Mouse (Mus musculus) heart, postnatal 25 days (tissue): Measurements from ENCODE around the gene Slc35f3. TPM values are rescaled to one million over a fixed set of nuclear protein-coding genes. Genes with fewer than 3 reads are reported as not detected.

Experiments
- DNase-seq: peaks from one replicate; pipeline ENCODE4 v3.0.0; 2022; ENCODE audit warnings: low spot score
- intact Hi-C: fragments of 180-260 bp; cut with DNase I; formaldehyde crosslinking; loops from one replicate; pipeline ENCODE4 v1.15.1; 2025
- total RNA-seq, 2 experiments: library from RNA; stranded (reverse); gene quantifications; 2 replicates each; pipeline ENCODE4 v1.2.3; 2021

Gene Slc35f3
- total RNA-seq, 2 experiments from 2014 or later = 0.11 TPM; not detected in 1

DNA sequence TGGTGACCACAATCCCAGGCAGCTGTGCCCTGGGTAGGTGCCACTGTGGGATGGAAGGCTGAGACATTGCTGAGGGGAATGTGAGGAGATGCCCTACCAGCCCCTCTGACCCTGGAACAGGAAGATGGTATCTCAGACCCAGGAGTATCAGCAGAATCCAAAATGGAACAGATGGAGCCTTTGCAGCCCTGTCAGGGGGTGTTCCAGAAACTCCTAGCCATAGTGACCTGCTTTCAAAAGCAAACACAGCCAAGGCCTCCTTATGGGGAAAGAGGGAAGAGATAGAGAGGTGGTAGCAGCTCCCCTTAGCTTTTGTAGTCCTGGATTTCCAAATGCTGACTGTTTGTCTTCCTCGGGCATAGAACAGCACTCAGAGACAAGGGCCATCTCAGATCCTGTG lies 27.8 kb downstream of the Slc35f3 start:
- intact Hi-C loops = no loop called here
- DNase-seq = no peak

DNA sequence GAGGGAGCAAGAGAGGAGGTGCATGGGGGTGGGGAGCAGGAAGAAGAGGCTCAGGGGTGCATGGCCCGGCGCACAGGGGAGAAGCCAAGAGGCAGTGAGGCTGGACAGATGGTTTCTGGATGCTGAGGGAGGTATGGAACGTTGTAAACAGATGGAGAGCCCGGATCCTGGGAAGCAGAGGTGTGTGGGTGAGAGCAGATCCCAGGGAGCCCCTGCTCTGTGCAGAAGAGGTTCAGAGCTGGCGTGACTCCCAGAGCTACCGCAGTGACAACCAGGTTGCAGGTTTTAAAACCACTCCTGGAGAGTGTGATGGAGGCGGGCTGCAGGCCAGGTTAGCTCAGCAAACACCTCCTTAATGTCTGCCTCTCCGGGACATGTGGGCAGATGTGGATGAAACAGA lies 28.4 kb downstream of the Slc35f3 start:
- no peak for DNase-seq
- intact Hi-C loops = no loop called here

DNA sequence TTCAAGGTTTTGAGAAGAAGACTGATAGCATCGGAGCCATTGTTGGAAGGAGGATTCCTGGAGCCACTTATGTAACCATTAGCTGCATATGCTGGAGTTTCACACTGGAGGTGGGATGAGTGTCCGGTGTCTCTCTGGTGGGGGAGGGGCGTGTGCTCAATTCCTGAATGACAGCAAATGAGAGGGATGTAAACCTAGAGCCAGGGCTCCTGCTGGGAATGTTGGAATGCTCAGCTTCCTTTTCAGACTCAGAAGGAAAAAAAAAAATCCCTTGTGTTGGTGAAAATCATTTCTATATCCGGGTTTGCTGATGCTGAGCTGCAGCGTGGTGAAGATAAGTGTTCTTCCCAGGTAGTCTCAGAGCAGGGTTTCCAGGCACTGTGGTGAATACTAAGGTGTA lies 29.4 kb downstream of the Slc35f3 start:
- intact Hi-C loops = no loop called here
- DNase-seq = no peak

DNA sequence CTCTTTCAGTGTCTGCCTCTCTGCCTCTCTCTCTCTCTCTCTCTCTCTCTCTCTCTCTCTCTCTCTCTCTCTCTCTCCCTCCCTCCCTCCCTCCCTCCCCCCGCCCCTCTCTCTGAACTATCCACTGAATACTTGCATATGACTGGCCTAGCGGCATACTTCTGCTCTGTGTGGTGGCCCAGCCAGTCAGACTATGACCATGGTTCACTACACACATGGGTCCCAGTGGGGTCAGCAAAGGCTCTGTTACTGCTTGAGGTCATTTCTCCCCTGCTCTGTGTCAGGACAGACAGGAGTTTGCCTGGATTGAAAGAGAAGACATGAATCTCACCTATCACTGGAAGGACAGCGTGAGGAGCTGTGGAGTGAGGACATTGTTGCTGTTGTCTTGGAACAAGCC lies 40.5 kb downstream of the Slc35f3 start:
- no peak for DNase-seq
- intact Hi-C loops = no loop called here

DNA sequence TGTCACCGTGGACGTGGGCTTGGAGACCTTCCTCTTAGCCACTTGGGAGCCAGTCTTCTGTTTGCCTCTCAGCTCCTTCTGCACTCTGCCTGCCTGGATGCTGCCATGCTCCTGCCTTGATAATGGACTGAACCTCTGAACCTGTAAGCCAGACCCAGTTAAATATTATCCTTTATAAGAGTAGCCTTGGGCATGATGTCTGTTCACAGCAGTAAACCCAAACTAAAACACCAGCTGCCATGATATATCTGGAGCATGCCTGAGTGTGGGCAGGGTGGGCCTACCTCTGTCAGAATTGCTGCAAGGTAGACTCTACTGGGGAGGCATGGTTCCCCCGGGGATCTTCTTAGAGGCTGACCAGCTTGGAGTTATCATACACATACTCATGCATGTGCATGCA lies 41.0 kb downstream of the Slc35f3 start:
- intact Hi-C loops = no loop called here
- no peak for DNase-seq

DNA sequence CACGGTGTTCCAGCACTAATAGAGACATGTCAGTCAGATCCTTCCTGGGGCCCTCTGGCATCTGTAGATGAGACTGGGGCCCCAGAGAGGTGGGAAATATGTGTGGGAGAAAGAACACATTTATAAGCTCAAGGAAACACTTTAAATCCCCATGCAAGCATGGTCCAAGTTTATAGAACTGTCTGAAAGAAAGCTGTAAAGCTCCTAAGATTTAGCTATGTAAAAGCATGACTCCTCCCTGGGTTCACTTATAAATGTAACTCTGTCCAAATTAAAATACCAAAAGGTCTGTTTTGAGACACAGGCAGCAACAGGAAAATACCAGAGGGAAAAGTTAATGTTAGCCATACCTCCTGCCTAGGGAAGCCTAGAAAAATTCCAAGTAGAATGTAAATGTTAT lies 42.8 kb downstream of the Slc35f3 start:
- no peak for DNase-seq
- intact Hi-C loops = no loop called here

DNA sequence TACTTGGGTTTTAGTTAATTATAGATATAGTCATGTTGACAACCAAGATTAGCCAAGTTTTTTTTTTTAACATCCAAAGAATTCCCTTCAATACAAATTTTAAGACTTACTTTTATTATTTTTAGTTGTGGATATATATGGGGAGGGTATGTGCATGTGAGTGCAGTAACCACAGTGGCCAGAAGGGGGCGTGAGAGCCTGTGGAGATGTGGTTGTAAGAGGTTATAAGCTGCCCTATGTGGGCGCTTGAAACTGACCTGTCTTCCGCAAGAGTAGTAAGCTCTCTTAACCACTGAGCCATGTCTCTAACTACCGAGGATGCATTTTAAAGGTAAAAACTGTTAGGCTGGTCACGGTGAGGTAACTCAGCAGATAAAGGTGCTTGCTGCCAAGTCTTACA lies 45.1 kb downstream of the Slc35f3 start:
- intact Hi-C loops = no loop called here

DNA sequence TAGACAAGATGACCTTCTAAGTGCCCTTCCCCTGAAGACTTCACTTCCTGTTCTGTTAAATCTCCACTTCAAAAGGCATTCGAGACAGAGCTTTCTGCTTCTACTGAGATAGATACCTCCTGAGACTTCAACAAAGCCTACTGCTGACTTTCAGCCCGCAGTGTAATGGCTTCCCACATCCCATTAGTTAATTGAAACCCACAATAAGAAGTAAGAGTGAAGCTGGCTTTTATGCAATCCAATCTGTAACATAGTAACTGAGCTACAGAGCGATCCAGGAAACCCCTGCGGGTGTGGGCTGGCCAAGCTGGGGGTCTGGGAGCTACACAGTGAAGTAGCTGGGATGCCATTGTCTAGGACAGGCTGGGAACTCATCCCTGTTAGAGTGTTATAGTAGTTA lies 46.7 kb downstream of the Slc35f3 start:
- no peak for DNase-seq
- intact Hi-C loops = no loop called here

More for the DNA sequence above, 45.1 kb downstream of the Slc35f3 start:
- no peak for DNase-seq

DNA sequence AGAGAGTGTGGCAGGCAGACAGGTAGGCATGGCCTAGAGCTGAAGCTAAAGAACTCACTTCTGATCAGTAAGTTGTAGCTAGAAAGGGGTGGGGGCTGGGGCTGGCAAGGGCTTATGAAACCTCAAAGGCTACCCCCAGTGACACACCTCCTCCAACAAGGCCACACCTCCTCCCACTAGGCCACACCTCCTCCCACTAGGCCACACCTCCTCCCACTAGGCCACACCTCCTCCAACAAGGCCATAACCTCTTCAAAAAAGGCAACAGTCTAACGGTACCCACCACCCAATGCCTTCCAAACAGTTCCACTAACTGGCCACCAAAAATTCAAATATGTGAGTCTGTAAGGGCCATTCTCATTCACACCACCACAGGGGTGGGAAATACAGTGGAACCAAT lies 54.9 kb downstream of the Slc35f3 start:
- DNase-seq = no peak
- intact Hi-C loops = no loop called here

DNA sequence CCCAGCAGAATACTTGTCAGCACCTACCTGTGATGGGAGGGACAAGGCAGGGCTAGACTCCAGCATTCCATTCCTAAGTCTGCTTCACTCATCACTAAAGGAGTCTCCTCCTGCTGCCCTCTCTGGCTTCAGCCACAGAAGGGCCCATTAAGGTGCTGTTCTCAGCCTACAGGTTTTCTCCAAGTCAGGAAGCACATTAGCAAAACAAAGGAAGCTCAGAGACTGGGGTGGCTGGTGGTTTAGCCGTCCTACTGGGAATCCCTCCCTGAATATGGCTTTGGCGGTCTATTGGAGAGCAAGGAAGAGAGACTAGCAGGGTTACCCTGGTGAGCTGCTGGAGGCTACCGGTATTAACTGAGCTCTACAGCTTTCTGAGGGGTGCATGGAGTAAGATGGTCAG lies 59.6 kb downstream of the Slc35f3 start:
- intact Hi-C loops = no loop called here
- DNase-seq = no peak

DNA sequence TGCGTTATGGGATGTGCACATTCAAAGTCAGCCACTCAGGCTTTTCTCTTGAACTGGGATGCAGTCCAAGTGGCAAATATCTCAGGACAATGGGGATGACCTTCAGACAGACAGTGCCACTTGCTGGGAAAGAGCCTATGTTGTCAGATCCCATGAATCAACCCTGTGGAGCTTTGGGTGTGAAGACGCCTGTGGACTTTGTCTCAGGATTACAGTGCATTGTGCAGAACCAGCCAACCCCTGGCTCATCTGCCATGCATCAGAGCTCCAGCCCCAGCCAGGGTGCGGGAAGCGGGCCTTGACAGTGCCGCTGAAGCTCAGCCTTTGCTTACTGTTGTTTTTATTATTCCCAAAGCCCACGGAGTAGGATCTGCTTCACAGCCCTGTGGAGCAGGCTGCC lies 60.9 kb downstream of the Slc35f3 start:
- no peak for DNase-seq
- intact Hi-C loops = no loop called here

DNA sequence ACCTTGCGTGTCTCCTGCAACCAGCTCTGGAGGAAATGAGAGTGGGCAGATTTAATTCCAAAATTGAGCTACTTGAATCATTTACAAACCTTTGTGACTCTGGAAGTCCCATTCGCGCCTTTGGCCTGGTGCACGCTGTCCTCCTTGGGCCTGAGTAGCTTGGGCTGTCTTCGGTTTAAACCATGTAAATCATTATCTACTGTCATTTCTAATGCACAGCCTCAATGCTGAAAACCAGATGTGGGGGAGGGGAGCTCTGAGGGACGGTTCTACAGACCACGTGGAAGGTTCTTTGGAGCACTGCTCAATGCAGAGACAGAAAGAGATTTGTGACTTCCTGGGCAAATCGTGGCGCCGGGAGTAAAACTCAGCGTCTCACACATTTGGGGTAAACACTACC lies 61.7 kb downstream of the Slc35f3 start:
- no peak for DNase-seq
- intact Hi-C loops = no loop called here

DNA sequence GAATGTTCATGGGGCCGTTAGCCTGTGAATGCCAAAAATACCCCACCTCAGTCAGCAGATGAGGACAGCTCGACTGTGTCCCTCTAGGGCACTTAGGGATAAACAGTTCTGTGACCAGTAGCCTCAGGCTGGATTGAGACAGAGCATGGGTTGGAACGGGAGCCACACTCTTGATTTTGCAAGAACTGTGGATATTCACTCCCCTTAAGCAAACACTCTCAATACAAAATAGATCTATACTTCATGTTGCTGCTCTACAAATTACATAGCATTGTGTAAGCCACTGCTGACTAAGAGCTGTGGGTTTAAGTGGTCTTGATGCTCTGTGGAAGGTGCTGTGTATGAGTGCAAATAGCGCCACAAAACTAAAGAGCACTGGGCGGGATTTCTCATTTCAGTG lies 62.3 kb downstream of the Slc35f3 start:
- intact Hi-C loops = no loop called here
- DNase-seq = no peak

DNA sequence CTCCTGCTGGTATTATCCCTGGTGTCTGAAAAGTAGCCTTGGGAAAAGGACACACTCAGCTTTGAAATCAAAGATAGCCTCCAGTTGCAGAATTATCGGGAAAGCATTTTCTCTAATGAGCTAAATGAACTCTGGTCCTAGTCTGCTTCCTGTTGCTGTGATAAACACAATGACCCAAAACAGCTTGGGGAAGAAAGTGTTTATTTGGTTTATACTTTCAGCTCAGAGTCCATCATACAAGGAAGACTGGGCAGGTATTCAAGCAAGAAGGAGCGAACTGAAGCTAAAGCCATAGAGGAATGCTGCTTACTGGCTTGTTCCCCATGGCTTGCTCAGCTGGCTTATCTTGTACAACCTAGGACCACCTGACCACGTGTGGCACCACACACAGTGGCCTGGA lies 67.9 kb downstream of the Slc35f3 start:
- no peak for DNase-seq
- intact Hi-C loops = no loop called here

DNA sequence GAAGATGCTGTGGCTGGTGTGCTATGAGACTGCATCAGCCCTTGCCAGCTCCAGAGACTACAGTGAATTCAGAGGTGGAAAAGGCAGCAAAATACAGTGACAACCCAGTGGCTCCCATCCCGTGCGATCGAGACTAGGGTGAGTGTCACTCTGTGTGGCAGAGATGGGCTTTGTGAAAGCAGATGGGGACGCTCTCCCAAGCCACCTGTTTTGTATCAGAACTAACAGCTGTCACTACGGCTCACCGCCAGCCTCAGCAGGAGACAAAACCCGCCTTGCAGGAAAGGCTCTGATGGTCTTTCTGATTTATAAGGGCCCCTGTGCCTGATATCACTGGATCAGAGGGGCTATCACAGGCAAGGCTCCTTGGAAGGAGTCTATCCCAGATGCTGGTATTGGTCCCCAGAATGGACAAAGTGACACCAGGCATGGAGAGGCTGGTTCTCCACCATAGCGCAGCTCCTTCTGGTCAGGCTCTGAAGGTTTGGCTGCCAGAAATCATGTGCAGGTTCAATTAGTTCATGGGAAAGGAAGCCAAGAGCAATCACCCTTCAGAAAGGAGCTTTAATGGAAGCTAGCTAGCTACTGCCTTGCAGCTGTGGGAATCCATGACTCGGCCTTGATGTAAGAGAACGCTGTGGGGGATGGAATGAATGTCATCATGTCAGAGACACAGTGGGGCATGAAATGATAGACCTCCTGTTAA lies 70.1 kb downstream of the Slc35f3 start:
- DNase-seq = no peak
- intact Hi-C loops = no loop called here

DNA sequence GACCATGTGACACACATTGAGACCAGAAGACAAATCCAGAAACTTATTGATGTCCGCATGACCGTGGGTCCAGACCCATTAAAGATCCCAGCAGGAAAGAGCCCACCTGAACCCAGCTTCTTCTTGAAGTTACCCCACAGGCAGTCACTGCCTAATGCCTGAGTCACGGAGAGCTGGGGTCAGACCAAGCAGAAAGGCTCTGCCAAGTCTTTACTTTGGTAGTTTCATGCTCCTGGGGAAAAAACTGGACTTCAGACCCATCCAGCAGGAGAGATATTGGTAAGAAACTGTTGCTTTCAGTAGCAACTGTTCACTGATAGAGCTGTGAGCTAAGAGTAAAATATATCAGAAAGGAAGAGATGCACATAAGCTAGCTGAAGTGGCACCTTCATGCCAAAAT lies 73.5 kb downstream of the Slc35f3 start:
- no peak for DNase-seq
- intact Hi-C loops = no loop called here

DNA sequence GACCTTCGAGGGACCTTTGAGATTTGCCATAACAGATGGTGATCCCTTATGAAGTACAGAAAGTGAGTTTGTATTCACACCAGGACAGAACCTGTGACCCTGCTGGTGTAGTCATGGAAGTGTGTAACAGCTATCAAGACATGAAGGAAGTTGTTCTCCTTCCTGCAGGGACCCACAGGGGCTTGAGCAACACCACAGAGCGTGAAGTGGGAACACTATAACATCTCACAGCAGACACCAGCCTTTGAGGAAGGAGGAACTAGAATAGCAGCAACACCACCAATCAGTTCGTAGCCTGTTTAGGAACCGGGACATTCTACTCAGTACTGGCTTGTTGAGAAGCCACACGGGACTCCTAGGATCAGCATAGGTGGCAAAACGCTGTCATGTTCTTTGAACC lies 81.2 kb downstream of the Slc35f3 start:
- intact Hi-C loops = no loop called here

DNA sequence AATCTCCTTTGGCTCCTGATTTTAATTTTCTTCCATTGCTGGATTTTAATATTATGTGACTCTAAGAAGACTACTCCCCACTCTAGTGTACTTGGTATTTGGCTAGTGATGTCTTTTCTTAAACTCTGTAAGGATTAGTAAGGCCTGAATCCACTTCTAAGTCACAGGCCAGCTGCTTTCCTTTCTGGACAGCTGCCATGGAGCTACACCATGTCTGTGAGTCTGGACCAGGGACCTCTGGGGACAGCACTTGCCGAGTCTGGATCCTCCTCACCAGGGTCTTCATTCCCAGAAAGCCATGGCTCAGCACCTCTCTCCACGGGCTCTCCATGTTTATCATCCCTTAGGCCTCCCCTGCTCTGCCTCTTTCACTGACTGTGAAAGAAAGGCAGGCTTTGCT lies 81.8 kb downstream of the Slc35f3 start:
- DNase-seq = no peak
- intact Hi-C loops = no loop called here

More for the DNA sequence above, 81.2 kb downstream of the Slc35f3 start:
- no peak for DNase-seq

DNA sequence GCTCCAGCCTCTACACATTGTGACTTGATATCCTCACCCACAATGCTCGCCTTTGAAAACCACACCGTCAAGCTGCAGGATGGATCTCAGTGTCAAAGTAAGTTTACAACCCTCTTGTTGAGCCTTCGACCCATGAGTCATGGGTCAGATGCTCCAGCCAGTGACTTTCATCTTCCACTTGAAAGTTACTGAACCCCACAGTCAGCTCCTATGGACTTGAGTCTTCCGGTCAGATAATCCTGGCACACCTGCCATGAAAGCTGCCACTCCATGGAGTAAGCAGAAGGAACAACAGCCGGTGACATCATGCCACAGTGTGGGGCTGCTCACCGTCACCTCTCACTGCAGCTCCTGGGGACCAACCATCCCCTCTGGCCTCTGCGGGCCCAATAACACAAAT lies 82.9 kb downstream of the Slc35f3 start:
- no peak for DNase-seq
- intact Hi-C loops = no loop called here

DNA sequence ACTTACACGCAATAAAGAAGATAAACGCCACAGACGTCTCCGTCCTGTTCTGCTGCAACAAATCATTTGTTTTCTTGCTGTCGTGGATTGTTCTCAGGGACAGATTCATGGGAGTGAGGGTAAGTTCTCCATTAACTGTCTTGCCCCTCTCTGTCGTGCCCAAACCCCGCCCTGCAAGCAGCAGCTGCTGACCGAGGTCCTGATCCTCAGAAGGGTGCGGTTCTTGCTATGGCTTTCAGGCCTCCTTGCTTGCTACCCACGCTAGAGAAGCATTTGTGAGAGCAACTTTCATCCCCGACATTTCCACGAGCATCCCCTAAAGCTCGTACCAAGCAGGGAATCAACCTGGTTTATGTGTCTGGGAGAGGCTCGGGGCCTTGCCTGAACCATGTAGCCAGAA lies 83.9 kb downstream of the Slc35f3 start:
- intact Hi-C loops = no loop called here

DNA sequence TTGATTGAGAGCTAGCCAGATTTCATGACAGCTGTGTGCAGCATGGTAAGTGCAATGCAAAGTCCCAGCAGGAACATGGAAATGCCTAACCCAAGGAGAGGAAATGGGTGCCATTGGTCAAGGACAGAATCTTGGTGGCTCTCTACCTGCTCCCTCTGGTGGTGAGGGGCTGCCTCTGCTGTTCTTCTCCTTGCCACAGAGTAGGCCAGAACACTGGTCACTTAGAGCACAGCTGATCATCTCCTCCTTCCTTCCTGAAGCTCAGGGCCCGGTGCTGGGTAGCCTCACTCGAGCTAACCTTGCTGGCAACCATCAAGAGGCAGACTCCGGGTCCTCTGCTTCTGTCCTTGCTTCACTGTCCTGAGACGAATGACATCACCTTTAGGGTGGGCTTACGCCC lies 84.4 kb downstream of the Slc35f3 start:
- intact Hi-C loops = no loop called here

More for the DNA sequence above, 83.9 kb downstream of the Slc35f3 start:
- no peak for DNase-seq

DNA sequence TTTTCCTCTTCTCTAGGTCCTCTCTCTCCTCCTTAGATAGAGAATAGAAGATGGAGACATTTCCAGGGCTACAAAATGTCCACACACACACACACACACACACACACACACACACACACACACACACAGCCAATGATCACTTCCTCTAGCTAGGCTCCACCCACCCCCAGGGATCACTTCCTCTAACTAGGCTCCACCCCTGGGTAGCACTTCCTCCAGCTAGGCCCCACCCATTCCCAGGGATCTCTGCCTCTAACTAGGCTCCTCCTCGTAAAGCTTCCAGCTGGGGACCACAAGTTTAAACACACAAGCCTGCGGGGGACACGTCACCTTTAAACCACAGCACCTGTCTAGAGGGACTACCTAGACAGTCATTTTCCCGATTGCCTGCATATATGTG lies 89.2 kb downstream of the Slc35f3 start:
- intact Hi-C loops = no loop called here
- no peak for DNase-seq

More for the DNA sequence above, 84.4 kb downstream of the Slc35f3 start:
- DNase-seq = no peak
